Mouse (Mus musculus) right cerebral cortex, adult 18-20 months (tissue): Measurements from ENCODE around the gene Gm21294.
"Not testable (repeated sequence)": the region's sequence is repeated elsewhere in the genome, so short reads cannot be mapped to it uniquely, and the experiment has no call there.

Experiments used
- DNase-seq: peaks from one replicate; pipeline ENCODE4 v3.0.0; 2022; ENCODE audit warnings: mixed read lengths

The Gm21294 gene

DNA sequence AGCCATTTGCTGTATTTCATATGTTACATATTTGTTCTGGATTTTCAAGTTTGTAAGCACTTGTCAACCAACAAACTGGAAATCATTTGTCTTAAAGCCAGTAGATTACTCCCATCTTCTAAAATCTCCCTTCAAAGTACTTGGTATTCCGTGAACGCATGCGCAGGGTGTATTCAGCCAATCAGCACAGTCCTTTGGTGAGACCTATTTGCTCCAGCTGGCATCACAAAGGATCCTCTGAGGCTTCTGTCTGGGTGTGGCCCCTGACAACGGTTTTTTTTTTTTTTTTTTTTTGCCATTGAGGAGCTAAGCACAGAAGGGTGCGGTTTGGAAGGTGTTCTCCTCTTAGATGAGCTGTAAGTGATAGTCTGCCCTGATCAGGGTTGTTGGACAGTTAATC lies at the start of gene Gm21294:
TSS of gene Gm21294 (plus strand) at position 301 of the 400 bp plus-strand sequence.
- DNase-seq = not testable (repeated sequence)

DNA sequence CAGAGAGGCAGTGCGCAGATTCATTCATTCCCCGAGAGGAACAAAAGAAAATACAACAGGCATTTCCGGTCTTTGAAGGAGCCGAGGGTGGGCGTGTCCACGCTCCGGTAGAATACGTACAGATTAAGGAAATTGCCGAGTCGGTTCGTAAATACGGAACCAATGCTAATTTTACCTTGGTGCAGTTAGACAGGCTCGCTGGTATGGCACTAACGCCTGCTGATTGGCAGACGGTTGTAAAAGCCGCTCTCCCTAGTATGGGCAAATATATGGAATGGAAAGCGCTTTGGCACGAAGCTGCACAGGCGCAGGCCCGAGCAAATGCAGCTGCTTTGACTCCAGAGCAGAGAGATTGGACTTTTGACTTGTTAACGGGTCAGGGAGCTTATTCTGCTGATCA lies 73.6 kb downstream of the Gm21294 start:
- peak; percentile 0 for DNase-seq
